Mouse (Mus musculus) heart, postnatal 36 days (tissue): ENCODE results near the gene Map1s. TPM values are rescaled to one million over a fixed set of nuclear protein-coding genes. Genes with fewer than 3 reads are reported as not detected.

Experiments used
- DNase-seq, 2 experiments: peaks; one replicate each; pipeline ENCODE4 v3.0.0; 2021 to 2022
- intact Hi-C: fragments of 180-260 bp; cut with DNase I; formaldehyde crosslinking; loops from one replicate; pipeline ENCODE4 v1.15.1; 2025
- total RNA-seq, 2 experiments: library from RNA; stranded (reverse); gene quantifications; 2 replicates each; pipeline ENCODE4 v1.2.3; 2021

The Map1s gene
- total RNA-seq, 2 experiments from 2014 or later: 18.1 to 20.3 TPM

DNA sequence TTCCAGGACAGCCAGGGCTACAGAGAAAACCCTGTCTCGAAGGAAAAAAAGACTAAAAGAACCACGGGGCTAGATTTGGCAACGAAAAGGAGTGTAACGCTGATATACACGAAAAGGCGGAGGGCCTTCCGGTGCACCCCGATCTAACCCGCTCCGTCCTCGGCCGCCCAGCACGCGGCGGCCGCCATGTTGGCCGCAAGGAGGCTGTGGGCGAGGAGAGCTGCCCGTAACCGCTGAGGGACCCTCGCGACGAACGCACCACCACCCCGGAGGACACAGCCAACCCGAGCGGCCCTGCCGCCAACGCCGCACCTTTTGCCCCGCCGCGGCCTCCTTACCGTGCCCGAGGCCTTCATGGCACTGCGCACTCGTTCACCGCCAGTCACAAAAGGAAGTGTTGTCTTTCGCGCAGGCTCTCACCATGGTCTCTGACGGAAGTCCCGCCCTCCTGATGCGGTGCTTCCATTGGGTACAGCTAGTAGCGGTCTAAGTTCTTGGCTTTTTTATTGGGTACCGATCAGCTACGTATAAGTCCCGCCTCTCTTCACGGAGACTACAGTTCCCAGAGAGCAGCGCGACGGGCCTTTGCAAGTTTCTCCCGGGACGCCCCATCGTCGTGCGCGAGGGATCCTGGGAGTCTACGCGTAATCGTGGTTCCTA is 8.6 kb upstream of the Map1s start, which contains the start of gene Rpl18a:
Rpl18a (minus strand) TSS at position 392 of the 660 bp plus-strand sequence.
- intact Hi-C loops: loop anchor here (1.0 to 5.0 kb wide), 2 partner anchors 24 to 430 kb away; partner anchors contain the start of gene Ccdc124
- peak; percentile 92 to 94 for DNase-seq

DNA sequence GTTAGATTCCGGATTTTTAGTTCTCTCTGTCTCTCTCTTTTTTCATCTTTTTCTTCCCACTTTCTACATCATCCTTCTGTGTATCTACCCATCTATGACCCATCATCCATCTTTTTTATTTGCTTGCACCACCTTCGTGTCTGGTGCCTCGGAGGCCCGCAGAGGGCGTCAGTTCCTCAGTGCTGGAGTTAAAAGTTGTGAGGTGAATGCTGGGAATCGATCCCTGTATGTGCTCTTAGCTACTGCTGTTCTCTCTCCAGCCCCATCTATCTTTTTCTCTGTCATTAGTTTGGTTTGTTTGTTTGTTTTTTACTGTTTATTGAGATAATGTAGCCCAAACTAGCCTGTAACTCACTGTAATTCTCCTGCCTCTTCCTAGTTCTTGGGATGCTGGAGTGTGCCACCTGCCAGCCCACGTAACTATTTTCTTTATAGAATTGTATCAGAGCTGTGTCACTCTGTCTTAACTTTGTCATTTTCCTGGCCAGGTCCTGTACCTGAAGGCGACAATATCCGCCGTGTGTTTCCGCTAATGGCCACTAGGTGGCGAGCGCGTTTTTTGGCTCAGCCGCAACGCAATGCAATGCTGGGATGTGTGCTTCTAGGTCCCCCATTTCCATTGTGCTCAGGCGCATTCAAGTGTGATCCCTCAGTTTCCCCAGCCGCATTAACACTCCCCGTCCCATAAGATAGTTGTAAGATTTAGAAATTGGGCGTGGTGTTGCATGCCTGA is 7.9 kb upstream of the Map1s start:
- intact Hi-C loops: loop anchor here (1.0 to 5.0 kb wide), 5 partner anchors 23 to 429 kb away; partner anchors contain the start of gene Ccdc124
- peak; percentile 87 to 91 for DNase-seq

DNA sequence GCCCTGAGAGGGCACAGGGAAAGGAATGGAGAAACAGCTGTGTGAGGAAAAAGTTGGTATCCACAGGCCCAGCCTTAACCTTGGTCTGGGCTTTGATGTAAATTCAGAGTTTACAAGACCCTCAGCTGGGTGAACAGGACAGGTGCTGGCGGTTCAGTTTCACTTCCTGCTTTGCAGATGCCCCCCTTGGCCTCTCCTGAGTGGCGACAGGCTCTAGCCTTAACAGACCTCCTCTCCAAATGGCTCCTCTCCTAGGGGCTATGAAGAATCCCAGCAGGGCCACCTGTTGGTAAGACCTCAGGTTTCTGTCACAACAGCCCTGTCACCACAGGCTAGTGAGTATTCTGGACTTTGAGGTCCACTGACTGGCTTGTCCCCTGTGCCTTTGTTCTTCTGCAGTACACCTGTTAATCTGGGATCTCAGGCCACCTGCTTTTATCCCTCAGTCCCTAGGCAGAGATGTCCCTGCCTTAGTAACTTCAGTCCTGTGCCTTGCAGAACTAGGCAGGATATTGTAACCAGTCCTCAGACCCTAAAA is 7.0 kb upstream of the Map1s start:
- no peak for DNase-seq
- intact Hi-C loops: loop anchor here (2.0 to 5.0 kb wide), 4 partner anchors 22 to 429 kb away; no protein-coding TSS in a partner anchor

DNA sequence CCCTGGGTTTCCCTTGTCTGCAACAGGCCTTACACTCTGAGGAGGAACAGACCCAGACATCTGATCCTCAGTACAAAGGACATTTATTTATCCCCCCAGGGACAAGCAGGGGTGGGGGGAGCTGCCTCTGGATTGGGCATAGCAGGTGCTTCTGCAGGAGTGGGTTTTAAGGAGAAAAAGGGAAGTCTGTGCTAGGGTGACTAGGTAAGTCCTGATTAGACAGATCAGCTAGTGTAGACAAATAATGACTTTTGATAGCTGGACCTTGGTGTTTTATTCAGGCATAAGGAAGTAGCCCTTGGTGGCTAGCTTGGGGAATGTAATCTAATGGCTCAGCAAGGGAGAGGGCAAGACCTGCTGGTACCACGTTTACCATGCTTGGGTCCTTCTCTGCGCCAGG is 6.5 kb upstream of the Map1s start:
- DNase-seq: no peak
- intact Hi-C loops: loop anchor here (2.0 to 5.0 kb wide), 4 partner anchors 22 to 428 kb away; no protein-coding TSS in a partner anchor

DNA sequence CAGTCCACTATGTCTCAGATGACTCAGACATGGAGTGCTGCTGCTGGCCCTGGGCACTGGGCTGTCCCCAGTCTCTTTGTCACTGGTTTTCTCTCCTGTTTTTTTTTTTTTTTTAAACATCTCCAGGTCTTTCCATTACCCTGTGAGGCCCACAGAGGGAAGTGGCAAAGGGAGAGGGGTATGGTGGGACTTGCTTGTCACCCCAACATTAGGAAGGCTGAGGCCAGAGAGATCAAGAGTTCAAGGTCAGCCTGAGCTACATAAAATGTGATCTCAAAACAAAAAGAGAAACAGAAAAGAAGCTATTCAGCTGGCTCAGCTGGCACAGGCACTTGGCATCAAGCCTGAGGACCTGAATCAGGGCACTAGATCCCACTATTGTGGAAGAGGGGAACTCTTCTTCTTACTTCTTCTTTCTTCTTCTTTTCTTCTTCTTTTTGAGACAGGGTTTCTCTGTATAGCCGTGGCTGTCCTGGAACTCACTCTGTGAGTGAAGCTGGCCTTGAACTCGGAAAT is 4.8 kb upstream of the Map1s start:
- no peak for DNase-seq
- intact Hi-C loops: no loop called here

DNA sequence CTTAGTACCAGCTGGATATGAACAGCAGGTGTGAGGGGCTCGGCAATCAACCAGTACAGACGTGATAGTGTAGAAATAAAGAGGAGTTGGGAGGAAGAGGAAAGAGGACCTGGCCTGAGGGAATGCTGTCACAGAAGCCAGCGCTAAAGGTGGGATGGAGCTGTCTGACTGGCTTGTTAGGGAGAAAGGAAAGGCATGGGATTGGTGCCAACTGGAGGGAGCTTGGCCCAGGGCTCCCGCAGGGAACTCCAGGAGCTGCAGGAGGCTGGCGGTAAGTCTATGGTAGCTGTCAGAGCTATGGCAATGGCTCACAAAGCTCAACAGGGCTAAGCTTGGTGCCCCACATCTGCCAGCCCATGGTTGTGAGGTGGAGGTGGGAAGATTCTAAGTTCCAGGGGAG is 3.5 kb upstream of the Map1s start:
- DNase-seq: no peak
- intact Hi-C loops: no loop called here

DNA sequence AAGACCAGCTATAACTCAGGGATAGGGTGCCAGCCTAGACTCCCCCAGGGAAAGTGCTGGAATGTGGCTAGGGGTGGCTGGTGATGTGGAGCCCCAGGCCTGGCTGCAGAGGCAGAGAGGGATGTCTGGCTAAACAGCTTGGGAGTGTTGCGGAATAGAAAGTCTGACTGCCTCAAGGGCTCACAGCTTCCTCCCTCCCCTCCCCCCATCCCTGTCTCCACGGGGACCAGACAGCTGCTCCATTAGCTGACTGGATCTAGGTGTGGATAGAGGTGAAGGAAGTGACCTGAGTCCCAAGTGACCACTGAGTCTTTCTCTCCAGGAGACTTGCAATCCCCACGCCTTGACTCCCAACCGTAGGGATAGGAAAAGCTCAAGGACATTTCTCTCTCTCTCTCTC is 2.6 kb upstream of the Map1s start:
- intact Hi-C loops: no loop called here
- DNase-seq: no peak

DNA sequence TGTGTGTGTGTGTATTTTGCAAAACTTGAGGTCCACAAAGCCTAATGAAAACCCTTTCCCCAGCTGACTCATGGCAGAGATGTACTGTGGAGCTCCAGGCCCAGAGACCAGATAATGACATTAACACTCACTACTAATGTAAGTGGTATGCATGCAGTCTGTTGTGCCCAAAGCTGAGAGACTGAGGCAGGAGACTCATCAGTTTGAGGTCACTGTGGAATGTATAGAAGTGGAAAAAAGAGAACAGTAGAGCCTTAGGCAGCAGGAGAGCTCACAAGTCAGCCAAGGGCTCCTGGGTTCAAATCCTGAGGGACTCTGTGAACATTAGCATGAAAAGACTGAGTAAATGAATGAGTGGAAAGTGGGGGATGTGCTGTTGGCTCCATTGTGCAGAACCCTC is 2.1 kb upstream of the Map1s start:
- DNase-seq: no peak
- intact Hi-C loops: no loop called here

DNA sequence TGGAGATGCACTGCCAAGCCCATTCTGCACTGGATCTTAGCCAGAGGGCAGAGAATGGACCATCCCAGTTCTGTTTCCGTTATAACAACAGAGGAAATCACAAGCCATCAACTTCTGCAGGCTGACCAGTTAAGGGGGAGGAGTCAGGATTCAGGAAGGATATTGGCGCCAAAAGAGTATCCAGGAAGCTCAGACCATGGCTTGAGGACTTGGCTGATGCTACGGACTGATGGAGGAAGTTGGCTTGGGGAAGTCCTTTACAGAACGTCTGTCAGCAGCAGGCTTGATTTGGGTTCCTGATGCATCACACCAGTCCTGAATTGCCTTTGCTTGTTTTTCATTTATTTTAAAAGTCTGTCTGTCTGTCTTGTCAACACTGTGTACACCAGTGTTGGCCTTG is 1.2 kb upstream of the Map1s start:
- no peak for DNase-seq
- intact Hi-C loops: no loop called here

DNA sequence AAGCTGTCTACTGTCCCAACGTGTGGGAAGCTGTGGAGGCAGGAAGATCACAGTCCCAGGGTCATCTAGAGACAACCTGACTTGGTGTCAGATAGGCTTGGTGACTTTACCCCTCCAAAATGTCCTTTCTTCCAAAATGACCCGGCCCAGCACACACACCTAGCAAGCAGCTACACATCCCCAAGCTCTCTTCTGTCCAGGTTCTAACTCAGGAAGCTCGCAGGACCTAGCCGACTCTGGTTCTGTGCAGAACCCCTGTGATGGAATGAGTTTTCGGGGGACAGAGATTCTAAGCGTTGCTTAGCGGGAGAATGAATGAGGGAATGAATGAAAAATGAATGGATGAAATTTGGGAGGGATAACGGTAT is 285 bp upstream of the Map1s start:
- intact Hi-C loops: no loop called here
- DNase-seq: no peak

DNA sequence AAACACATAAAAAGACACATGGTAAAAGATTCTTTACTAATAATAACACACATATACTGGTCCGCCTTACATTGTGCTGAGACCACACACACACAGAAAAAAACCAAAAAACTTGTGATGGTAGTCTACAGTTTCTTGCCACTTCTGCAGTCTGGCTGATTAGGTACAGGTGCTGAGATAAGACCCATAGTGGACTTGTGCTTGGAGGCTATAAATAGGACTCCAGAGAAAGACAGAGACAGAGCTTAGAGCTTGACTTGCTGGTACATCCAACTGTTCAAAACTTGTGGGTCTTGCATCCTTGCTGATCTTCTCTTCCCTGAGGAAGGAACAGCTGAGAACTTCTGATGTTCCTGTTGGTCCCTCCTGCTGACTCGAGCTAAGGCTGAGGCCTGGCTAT is 1.8 kb downstream of the Map1s start:
- DNase-seq: no peak
- intact Hi-C loops: no loop called here

DNA sequence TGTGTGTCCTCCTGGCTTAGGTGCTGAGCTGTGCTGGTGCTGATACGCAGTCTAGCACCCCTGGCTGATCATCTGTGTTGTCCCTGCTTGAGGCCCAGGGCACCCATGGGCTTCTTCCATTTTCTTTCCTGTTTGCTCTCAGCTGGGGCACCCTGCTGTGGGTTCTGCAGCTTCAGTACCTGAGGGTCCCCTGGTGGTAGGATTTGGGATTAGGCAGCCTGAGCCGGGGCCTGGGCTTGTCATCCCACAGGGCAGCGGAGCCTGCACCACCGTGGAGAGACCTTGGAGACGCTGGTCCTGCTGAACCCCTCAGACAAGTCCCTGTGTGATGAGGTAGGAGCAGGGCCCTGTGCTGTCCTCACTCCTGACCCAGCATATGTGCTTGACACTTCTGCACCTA is 5.9 kb downstream of the Map1s start:
- no peak for DNase-seq
- intact Hi-C loops: no loop called here

DNA sequence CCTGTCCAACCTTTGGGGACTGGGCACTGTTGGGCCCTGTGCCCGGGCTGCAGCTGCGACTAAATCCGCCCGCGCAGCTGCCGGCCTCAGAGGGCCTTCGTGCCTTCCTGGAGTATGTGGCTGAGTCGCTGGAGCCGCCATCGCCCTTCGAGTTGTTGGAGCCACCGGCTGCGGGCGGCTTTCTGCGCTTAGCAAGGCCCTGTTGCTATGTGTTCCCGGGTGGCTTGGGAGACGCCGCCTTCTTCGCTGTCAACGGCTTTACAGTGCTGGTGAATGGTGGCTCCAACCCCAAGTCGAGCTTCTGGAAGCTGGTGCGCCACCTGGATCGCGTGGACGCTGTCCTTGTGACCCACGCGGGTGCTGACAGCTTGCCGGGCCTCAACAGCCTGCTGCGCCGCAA is 7.2 kb downstream of the Map1s start:
- DNase-seq: no peak
- intact Hi-C loops: no loop called here

DNA sequence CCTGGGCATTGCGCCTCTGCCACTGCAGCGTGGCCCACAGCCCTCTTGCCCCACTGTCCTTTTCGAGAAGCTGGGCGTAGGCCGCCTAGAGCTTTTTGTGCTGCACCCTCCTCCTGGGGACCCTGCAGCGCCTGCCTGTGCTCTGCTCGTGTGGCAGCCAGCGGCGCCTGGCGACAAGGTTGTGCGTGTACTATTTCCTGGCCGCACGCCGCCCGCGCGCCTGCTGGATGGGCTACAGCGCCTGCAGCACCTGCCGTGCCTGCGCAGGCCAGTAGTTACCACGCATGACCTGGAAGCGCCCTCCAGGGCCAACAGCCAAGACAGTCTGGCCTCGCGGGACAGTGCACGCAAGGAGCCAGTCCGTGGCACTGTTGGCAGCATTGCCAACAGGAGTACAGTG is 7.8 kb downstream of the Map1s start:
- DNase-seq: no peak
- intact Hi-C loops: no loop called here

DNA sequence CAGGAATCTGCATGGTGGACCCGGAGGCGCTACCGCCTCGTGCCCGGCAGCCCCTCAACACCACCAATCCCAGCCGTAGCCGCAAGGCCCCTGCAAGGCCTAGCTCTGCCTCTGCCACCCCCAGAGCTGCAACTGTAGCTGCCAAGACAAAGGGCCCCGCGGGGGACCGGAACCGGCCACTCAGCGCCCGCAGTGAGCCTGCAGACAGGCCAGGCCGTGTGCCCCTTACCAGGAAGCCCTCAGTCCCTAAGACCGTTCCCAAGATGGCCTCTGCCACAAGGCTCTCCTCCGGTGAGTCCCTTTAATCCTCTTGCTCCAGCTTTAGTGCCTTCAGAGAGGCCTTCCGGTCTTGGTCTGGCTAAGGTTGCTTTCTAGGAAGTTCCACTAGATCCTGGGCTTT is 9.0 kb downstream of the Map1s start:
- no peak for DNase-seq
- intact Hi-C loops: no loop called here

DNA sequence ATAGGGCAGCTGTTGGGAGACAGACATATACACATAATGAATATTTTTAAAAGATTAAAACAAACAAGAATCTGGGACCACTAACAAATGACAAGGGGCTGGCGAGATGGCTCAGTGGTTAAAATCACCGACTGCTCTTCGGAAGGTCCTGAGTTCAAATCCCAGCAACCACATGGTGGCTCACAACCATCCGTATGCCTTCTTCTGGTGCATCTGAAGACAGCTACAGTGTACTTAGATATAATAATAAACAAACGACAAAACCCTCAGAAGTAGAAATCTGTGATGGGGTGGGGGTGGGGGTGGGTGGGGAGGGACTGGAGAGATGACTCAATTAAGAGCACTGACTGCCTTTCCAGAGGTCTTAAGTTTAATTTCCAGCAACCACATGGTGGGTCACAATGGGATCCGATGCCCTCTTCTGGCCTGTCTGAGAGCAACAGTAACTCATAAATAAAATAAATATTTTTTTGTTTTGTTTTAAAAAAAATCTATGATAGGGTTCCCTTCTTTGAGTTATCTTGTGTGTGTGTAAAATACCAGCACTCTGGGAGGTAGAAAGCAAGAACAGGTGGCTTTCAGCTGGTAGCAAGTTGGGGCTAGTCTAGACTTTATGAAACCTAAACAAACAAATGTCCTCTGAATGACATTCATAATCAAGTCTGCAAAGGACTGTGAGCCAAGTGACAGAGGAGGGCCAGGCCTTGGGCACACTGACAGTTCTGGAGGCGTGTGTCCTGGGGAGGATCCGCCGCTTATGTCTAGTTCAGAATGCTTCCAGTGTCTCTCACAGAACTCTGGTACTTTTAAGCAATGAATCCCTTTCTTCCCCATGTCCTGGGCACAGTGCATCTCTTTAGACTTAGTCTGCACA is 14.6 kb downstream of the Map1s start:
- no peak for DNase-seq
- intact Hi-C loops: loop anchor here (2.0 kb wide), 1 partner anchor 21 kb away; no protein-coding TSS in a partner anchor

DNA sequence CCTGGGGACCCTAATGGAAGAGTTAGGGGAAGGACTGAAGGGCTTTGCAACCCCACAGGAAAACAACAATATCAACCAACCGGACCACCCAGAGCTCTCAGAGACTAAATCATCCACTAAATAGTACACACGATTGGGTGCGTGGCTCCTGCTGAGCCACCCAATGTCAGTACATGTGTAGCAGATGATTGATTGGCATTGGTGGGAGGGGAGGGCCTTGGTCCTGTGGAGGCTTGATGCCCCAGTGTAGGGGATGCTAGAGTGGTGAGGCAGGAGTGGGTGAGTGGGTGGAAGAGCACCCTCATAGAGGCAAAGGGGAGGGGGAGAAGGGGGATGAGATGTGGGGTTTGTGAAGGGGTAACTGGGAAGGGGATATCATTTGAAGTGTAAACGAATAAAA is 18.4 kb downstream of the Map1s start:
- DNase-seq: no peak
- intact Hi-C loops: no loop called here

DNA sequence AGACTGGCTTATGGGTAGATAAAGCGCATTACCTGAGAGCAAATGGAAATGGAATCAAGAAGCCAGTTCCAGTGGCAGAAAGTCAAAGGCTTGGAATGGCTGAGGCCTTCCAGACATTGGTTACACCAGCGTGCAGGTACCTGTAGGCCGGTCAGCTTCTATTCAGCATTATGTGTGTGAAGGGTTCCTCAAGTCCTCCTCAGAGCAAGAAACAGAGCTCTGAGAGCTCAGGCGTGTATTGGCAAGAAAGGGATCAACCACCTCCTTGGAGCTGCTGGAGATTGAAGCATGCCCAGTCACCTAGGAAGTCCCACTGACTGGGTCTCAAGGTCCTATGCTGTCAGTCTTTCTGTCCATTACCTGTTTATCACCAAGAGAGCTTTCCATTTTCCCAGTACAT is 20.0 kb downstream of the Map1s start:
- intact Hi-C loops: no loop called here
- no peak for DNase-seq

DNA sequence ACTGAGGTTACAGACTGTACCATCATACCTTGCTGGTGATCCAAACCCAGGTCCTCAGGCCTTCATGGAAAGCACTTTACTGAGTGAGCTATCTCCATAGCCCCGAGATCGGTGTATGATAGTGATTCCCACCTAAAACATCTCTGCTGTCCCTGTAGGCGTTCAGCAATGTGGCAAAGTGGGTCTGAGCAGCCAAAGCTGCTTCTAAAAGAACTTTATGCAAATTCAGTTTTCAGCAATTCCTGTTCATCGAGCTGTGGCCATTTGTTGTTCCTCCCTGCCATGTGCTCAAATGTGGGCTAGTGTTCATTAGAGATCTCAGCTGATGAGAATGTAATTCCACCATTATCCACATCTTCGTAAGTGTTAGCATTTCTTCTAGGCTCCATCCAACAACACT is 20.7 kb downstream of the Map1s start:
- no peak for DNase-seq
- intact Hi-C loops: no loop called here

DNA sequence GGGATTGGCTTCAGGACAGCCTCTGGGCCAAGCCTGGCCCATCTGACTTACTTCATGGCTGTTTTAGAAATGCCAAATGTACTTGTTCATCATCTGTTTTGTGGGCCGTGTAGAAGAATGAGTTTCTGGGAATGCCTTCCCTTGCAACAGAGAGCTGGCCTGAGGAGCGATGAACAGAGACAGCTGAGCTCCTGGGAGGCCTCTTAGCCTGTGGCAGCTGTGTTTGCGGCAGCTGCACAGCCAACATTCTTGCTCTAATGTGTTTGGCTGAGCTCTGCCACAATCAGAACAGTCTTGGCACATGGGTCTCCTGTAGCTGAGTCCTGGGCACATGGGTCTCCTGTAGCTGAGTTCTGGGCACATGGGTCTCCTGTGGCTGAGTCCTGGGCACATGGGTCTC is 22.4 kb downstream of the Map1s start:
- DNase-seq: no peak
- intact Hi-C loops: no loop called here
